In genomic region chr8:117318911-117319826, GRCm38 (mm10) we compare ENCODE assay signal across 22 mouse cellular contexts.
DNase-seq lines count a peak whose midpoint lies in the region; ATAC-seq lines count a peak whose summit lies in the region.
"Had no signal": no experiment of that assay in that cellular context is flagged by ENCODE, and none has a peak within 500 bp of the region (broad histone marks: within the 10 kb centered on the region; RNA-seq: fewer than 3 reads in every experiment).

No protein-coding gene starts in this region.

- no peak overlapping the region for H3K4me3 ChIP-seq in kidney, embryonic 15.5 days (replicated peaks)
- H3K4me3 ChIP-seq in kidney, embryonic 16.5 days (ENCODE audit: low read length), result no peak overlapping the region
- H3K4me3 ChIP-seq in neural tube, embryonic 15.5 days (replicated peaks), result no peak overlapping the region
- H3K4me3 ChIP-seq: embryonic facial prominence, embryonic 10.5 days; heart, embryonic 13.5 days; limb, embryonic 12.5 days; liver, embryonic 13.5 days; lung, embryonic 15.5 days had no signal

- DNase-seq in heart, adult 11 months, result peak; percentile 93
- no peak for DNase-seq in heart, postnatal 14 days
- DNase-seq in CD4-positive helper T cell, adult 2 months (ENCODE audit: low read depth, low spot score), result peak; percentile 23
- DNase-seq: cerebellum, adult 9-10 months; heart, adult 18-20 months; heart, postnatal 36 days; kidney, adult 18-20 months; kidney, postnatal 25 days; liver, embryonic 13.5 days; right cerebral cortex, adult 18-20 months; spleen, adult 18-20 months; thymus, postnatal 36 days had no signal

- WGBS in kidney, embryonic 15.5 days, result 75% methylated on average over 26 of the region's 26 CpGs
- 75% methylated on average over 26 of the region's 26 CpGs for WGBS in kidney, embryonic 16.5 days
- 79% methylated on average over 26 of the region's 26 CpGs for WGBS in neural tube, embryonic 15.5 days

- H3K9me3 ChIP-seq in kidney, embryonic 15.5 days (replicated peaks), result no peaks in the 10 kb centered on the region
- no peaks in the 10 kb centered on the region for H3K9me3 ChIP-seq in kidney, embryonic 16.5 days (ENCODE audit: low read length)
- no peaks in the 10 kb centered on the region for H3K9me3 ChIP-seq in neural tube, embryonic 15.5 days (replicated peaks)
- H3K9me3 ChIP-seq: embryonic facial prominence, embryonic 10.5 days; heart, embryonic 13.5 days; limb, embryonic 12.5 days; liver, embryonic 13.5 days; lung, embryonic 15.5 days; megakaryocyte, embryonic 14.5 days had no signal

- intact Hi-C loops in heart, postnatal 14 days (cut with DNase I), result no loop called here

- no peaks in the 10 kb centered on the region for H3K27me3 ChIP-seq in kidney, embryonic 15.5 days
- H3K27me3 ChIP-seq in kidney, embryonic 16.5 days (ENCODE audit: insufficient read depth, low read length), result no peaks in the 10 kb centered on the region
- no peaks in the 10 kb centered on the region for H3K27me3 ChIP-seq in neural tube, embryonic 15.5 days (replicated peaks)
- H3K27me3 ChIP-seq: heart, embryonic 13.5 days; limb, embryonic 12.5 days; liver, embryonic 13.5 days; lung, embryonic 15.5 days; megakaryocyte, embryonic 14.5 days had no signal

- H3K4me2 ChIP-seq in kidney, embryonic 15.5 days, result no peak overlapping the region
- no peak overlapping the region for H3K4me2 ChIP-seq in kidney, embryonic 16.5 days (replicated peaks; ENCODE audit: low read depth, low read length)
- H3K4me2 ChIP-seq in neural tube, embryonic 15.5 days, result no peak overlapping the region
- H3K4me2 ChIP-seq: heart, embryonic 13.5 days; limb, embryonic 12.5 days; liver, embryonic 13.5 days; lung, embryonic 15.5 days had no signal

- H3K27ac ChIP-seq in kidney, embryonic 15.5 days, result 0 out of 2 replicates have a peak overlapping the region, but pooled peaks have one; percentile 9
- H3K27ac ChIP-seq in kidney, embryonic 16.5 days (ENCODE audit: low read length), result no peak overlapping the region
- H3K27ac ChIP-seq in neural tube, embryonic 15.5 days (replicated peaks), result no peak overlapping the region
- H3K27ac ChIP-seq: embryonic facial prominence, embryonic 10.5 days; heart, embryonic 13.5 days; limb, embryonic 12.5 days; liver, embryonic 13.5 days; lung, embryonic 15.5 days had no signal

- no peaks in the 10 kb centered on the region for H3K36me3 ChIP-seq in kidney, embryonic 15.5 days
- no peaks in the 10 kb centered on the region for H3K36me3 ChIP-seq in kidney, embryonic 16.5 days (ENCODE audit: insufficient read depth, low read length)
- no peaks in the 10 kb centered on the region for H3K36me3 ChIP-seq in neural tube, embryonic 15.5 days
- H3K36me3 ChIP-seq: heart, embryonic 13.5 days; limb, embryonic 12.5 days; lung, embryonic 15.5 days had no signal

- no peak overlapping the region for H3K9ac ChIP-seq in kidney, embryonic 15.5 days
- no peak overlapping the region for H3K9ac ChIP-seq in kidney, embryonic 16.5 days (replicated peaks; ENCODE audit: low read length)
- H3K9ac ChIP-seq in neural tube, embryonic 15.5 days (replicated peaks), result no peak overlapping the region
- H3K9ac ChIP-seq: heart, embryonic 13.5 days; limb, embryonic 12.5 days; liver, embryonic 13.5 days; lung, embryonic 15.5 days had no signal

- peaks cover 71% of the 10 kb centered on the region for H3K4me1 ChIP-seq in kidney, embryonic 15.5 days
- peaks cover 43% of the 10 kb centered on the region for H3K4me1 ChIP-seq in kidney, embryonic 16.5 days (ENCODE audit: insufficient read depth, low read length)
- H3K4me1 ChIP-seq in neural tube, embryonic 15.5 days, result peaks cover 83% of the 10 kb centered on the region

- ATAC-seq in kidney, embryonic 15.5 days (replicated peaks; ENCODE audit: low FRiP score), result no peak
- ATAC-seq in kidney, embryonic 16.5 days (ENCODE audit: low FRiP score, low TSS enrichment), result no peak
- peak; percentile 23 for ATAC-seq in inflammation-experienced regulatory T-cells, adult 6 months
- ATAC-seq in neural tube, embryonic 15.5 days (ENCODE audit: low FRiP score), result no peak
- ATAC-seq: midbrain, embryonic 16.5 days had no signal

Comparison
In these comparisons a context has a peak if more than half of its experiments do, and no peak if none do; other contexts are left out.
1. DNase-seq: peak in heart, adult 11 months (single experiment) and CD4-positive helper T cell, adult 2 months (single experiment); none in heart, postnatal 14 days (0 of 2).